Mouse (Mus musculus) heart, embryonic 14.5 days (tissue): ENCODE measurements around the gene Tmprss5. TPM values are rescaled to one million over a fixed set of nuclear protein-coding genes. Genes with fewer than 3 reads are reported as not detected.

ENCODE experiments used
- polyA plus RNA-seq: library from polyadenylated mRNA; unstranded; fragments of >200 nt; fragmentation: Nextera tagmentation; extraction: Ambion mirVana; gene quantifications from 2 replicates; pipeline ENCODE4 v1.2.1, GENCODE M21; 2014

Gene Tmprss5
- polyA plus RNA-seq, 1 experiment from 2014 or later: not detected

Other genes with a start within 250 kb of the Tmprss5 start
- 2.1 and 3.3 TPM in 2 replicates for gene Zbtb16, start 245.0 kb upstream of the Tmprss5 start, polyA plus RNA-seq
- gene Htr3a, start 170.2 kb upstream of the Tmprss5 start, polyA plus RNA-seq: 0.85 and 2.6 TPM in 2 replicates
- 0.22 TPM in 1 of 2 replicates, not detected in the other for gene Htr3b, start 116.3 kb upstream of the Tmprss5 start, polyA plus RNA-seq
- gene Usp28, start 95.9 kb upstream of the Tmprss5 start, polyA plus RNA-seq: 116 and 152 TPM in 2 replicates
- gene Zw10, start 25.6 kb upstream of the Tmprss5 start, polyA plus RNA-seq: 24.9 and 26.0 TPM in 2 replicates
- not detected in 2 replicates for gene Gm4894, start 169.3 kb downstream of the Tmprss5 start, polyA plus RNA-seq